Mouse (Mus musculus): ENCODE measurements around the gene Cdh6.

DNA sequence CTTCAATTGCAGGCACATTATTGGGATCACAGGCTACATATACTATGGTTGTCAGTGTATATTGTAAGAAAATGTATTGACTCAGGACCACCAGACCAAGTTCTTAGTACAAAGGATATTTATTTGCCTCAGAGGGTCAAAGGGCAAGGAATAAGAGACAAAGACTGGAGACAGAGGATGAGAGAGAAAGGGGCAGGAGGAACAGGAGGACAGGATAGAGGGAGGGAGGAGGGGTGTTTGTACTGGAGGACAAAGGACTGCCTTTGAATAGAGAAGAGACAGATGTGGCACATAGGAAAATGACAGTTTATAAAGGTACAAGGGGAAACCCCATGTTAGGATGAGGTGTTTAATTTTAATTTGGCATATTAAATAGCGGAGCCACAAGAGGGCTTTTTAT is 39.5 kb upstream of the Cdh6 start:
- TF ChIP-seq CTCF (IDR thresholded peaks at IDR 0.05; ENCODE audit: extremely low read depth, insufficient read depth, low read length) (no peak), POLR2A (IDR thresholded peaks at IDR 0.05; ENCODE audit: extremely low read depth, insufficient read depth, low read length) (no peak)
